Mouse (Mus musculus) adrenal gland, postnatal 10 days (tissue): Measurements from ENCODE around the gene Kmt2c. TPM values are rescaled to one million over a fixed set of nuclear protein-coding genes. Genes with fewer than 3 reads are reported as not detected.
A peak's percentile ranks its signal among the peaks of the same experiment; 100 is the strongest.

Experiments used
- DNase-seq: peaks from one replicate; pipeline ENCODE4 v3.0.0; 2021; ENCODE audit warnings: mixed read lengths
- long read RNA-seq, 2 experiments: library from polyadenylated mRNA; stranded (forward); transcript quantifications; one replicate each; pipeline ENCODE4 v2.0.0; 2021
- total RNA-seq, 2 experiments: library from RNA; stranded (reverse); gene quantifications; 2 replicates each; pipeline ENCODE4 v1.2.3; 2021

Gene Kmt2c
- total RNA-seq = 10 to 100 TPM; 40.3 to 58.9 TPM
- long read RNA-seq, experiment 1, partial matches to known transcripts = 3 of 3 reads
- long read RNA-seq, experiment 1, other reads (novel, unspliced or antisense) = 0 of 3 reads
- long read RNA-seq, experiment 2, partial matches to known transcripts = 3 of 3 reads
- long read RNA-seq, experiment 2, other reads (novel, unspliced or antisense) = 0 of 3 reads

- DNase-seq = peak; percentile 91
Observed at GRCm38 (mm10) chr5:25498346-25498820, at the start of gene Kmt2c. Gene Kmt2c (minus strand): TSS chr5:25498783.

DNA sequence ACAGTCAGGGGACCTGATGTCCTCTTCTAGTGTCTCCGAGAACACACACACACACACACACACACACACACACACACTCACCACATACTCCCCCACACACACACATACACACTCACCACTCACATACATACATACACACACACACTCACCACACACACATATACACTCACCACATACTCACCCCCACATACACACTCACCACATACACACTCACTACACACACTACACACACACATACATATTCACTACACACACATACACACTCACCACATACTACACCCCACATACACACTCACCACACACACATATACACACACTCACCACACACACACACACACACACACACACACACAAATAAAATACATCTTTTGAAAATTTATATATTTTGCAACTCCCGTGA is 48.3 kb upstream of the Kmt2c start:
- DNase-seq = no peak

DNA sequence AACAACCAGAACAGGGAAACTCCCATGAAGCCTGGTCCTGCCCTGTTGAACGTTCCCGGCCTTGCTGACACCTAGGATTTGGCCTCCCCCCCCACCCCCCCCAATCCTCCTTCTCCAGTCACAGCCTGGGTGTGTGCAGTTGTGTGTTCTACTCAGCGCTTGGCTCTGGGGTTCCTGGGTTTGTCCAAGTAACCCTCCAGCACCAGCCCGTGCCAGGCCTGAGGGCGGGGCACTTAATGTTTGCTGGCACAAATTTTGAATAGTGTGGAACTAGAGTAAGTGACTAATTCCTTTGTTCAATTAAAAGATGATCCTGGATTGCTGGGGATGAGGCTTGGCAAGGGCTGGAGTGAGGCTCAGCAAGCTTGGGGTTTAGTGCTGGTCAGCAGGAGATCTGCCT is 46.0 kb upstream of the Kmt2c start:
- peak; percentile 29 for DNase-seq

DNA sequence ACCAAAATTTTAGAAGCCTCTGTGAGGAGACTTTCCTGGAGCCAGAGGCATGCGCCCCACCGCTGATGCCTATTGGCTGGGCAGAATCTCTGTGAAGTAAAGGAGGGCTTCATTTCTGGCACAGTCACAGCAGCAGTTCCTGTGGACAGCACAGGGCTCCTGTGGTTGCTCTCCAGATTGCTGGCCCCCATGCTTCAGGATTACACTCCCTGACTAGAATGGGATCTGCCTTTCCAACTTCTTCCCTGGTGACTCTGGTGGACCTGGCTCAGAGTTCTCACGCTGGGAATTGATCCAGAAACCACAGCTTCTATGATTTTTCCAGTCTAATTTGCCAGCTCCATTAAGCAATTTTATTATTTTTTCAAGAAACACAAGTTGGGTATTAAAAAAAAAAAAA is 45.5 kb upstream of the Kmt2c start:
- DNase-seq = peak; percentile 59

DNA sequence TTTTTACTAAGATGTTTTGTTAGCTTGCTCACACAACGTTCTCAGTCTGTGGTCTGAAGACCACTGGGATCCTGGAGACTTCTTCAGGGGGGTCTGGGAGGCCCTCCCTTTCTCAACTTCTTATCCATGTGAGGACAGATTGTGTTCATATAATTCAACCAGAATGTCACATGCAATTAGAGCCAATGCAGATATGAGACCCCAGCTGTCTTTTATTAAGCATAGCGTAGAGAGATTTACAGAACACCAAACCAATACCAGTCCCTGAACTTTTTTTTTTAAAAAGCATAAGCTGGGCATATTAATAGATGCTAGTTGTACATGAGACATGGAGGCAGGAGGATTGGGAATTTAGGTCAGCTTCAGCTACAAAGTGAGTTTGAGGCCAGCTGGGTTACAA is 43.1 kb upstream of the Kmt2c start:
- DNase-seq = no peak

GRCm38 (mm10) chr5:25540921-25541320 is 42.3 kb upstream of the Kmt2c start:
- DNase-seq = no peak

- no peak for DNase-seq
Observed at GRCm38 (mm10) chr5:25540412-25540811, 41.8 kb upstream of the Kmt2c start.

DNA sequence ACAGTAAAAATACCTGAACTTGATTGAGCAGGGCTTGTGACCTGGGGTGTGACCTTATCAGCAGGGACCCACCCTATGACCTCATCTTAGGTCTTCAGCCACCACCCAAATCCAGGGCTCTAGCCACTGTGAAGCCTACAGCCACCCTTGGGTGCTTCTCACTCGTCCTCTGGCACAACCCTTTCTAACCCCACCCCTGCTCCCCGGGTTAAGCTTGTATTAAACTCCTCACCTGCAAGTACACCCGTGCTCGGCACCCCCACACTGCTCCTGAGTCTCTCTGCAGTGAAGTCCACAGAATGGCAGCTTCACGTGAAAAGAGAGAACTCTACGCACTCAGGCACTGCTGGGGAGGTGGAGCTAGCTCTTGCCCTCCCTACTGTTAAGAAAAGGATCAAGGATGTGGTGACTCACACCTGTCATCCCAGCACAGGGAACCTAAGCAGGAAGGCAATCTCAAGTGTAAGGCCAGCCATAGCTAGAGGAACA is 38.4 kb upstream of the Kmt2c start:
- no peak for DNase-seq

DNA sequence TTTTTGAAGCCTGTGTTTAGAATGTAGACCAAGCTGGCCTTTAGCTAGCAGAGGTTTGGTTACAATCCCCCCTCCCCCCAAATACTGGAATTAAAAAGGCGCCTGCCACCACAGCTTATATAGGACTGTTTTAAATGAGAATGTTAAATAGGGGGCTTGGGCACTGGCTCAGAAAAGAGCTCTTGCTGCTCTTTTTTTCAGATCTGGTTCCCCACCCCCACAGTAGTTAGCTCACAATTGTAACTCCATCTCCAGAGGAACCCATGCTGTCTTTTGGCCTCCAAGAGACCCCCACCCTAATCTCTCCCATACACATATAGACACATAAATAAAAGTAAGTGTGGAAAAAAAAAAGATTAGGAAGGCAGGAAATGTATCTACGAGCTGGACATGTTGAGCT is 37.9 kb upstream of the Kmt2c start:
- no peak for DNase-seq

DNA sequence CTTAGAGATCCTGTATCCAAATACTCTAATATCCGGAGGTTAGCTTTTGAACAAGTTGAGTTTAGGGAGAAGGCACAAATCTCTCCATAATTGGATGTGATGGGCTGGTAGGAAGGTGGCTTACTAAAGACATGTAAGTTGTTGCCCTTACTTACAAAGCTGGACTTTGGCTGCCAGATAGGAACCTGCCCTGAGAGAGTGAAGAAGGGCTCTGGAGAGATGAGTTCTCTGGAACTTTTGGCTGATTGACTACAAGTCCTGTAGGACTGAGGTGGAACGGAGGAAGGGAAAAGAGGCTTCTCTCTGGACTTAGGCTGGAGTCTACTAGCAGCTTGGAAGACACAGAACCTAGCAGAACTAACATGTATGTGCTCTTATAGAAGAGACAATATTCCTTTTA is 37.0 kb upstream of the Kmt2c start:
- no peak for DNase-seq

DNA sequence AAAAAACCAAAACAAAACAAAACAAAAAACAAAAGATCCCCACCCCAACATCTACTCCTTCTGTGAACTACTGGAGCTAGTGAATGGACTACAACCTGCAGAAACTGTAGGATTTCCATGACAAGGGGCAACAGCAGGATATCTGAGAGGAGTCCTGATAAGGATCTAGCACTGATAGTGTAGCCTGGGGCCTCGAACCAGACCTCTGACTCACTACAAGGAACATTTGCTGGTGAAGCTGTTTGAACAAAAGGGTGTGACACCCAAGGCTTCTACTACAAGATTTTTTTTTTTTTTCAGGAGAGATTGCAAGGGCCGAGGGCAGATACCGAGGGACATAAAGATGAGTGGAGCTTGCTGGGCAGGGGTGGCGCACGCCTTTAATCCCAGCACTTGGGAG is 34.7 kb upstream of the Kmt2c start:
- no peak for DNase-seq

- DNase-seq = peak; percentile 61
Observed at GRCm38 (mm10) chr5:25532256-25533147, 33.9 kb upstream of the Kmt2c start.

DNA sequence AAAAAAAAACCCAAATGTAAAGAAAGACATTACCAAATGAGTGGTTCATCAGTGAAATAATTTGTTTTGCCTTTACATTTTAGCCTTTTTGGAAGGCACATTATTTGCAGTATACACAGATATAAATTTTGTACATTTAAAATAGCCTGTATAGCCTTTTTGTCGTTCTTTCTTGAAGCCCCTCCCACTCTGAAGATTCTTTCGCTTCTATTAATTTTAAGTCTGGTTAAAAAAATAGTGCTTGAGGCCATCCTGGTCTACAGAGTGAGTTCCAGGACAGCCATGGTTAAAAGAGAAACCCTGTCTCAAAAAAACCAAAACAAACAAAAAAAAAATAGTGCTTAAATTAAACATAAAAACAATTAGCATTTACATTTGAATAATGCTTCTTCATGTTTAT is 32.0 kb upstream of the Kmt2c start:
- DNase-seq = no peak

DNA sequence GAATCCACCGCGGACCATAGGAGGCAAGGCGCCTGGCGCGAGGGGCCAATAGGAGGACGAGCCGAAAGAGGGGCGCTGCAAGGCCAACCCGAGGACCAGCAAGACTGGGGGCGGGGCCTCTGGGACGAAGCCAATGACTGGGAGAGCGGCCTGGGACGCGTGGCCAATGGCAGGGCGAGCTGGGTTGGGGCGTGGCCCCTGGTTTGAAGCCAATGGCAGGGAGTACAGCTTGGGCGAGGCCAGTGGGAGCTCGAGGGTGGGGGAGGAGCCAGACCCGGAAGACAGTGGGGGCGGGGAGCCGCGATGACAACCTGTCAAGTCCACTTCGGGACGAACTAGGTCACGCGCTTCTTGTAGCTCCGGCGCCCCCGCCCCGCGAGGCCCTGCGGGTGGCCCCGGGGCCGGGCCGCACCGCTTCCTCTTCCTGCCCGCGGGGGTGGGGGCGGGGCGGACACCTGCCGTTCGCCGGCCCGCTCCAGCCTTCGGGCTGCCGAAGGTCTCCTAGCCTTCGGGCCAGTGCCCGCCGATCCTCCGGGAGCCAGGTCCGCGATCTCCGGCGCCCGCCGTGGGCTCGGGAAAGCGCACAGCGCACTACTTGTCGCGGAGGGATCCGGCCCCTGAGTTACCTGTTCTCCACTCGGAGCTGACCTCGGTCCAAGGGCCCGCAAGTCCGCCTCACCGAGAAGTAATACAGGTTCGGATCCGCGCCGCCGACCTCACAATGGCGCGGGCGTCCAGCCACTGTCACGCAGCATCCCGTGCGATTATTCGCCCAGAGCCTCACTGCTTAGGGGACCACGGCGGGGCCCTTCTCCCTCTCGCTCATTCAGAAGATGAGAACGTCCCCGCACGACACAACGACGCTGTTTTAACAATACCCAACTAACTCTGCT is 31.2 kb upstream of the Kmt2c start:
- DNase-seq = peak; percentile 100

GRCm38 (mm10) chr5:25528851-25529528 is 30.4 kb upstream of the Kmt2c start:
- peak; percentile 12 for DNase-seq

DNA sequence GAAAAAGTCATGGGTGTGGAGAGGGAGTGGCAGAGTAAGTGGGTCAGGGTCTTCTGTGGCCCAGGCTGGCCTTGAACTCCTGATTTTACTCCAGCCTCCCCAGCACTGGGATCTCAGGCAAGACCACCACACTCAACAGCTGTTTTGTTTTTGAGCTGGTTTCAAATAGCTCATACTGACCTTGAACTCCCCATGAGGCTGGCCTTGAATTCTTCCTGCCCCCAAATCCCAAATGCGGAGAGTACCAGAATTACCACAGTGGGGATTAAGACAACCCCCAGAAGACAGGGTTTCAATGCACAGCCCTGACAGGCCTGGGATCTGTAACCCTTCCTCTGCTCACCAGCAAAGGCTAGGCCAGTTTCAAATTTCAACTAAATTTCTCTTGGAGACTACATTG is 29.4 kb upstream of the Kmt2c start:
- DNase-seq = peak; percentile 18

DNA sequence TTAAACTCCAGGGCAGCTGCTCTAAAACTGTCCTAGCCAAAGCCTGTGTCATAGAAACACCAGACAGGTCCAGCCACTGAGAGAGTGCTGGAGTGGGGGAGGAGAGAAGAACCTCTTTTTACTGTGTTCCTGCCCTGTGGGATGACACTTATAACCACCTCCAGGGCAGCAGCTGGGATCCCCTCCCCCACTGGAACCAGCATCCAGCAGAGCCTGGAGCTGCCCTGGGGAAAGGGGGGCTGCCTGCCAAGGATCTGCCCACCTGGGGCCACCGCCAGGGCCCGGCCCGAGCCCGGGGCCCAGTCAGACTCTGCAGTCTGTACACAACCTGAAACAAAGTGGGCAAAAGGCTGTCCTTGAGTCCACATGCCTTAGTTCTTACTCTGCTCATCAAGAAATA is 28.3 kb upstream of the Kmt2c start:
- DNase-seq = peak; percentile 79

GRCm38 (mm10) chr5:25526116-25526515 is 27.5 kb upstream of the Kmt2c start:
- peak; percentile 55 for DNase-seq

DNA sequence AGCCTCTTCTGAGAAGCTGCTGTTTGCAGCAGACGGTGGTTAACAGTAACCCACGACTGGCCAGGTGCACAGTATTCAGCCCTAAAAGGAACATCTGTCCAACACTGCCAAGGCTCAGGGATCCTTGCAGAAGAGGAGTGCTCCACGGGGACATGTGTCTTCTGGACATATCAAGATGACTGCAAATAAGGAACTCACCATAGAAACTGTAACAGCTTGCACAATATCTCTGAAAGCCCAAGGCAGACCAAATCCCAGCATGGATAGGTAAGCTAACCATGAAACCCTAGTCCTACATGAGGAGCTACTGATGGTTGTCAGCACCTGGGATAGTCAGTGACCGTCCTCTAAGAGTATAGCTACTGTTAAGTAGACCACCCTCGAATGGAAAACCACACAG is 22.9 kb upstream of the Kmt2c start:
- DNase-seq = no peak

DNA sequence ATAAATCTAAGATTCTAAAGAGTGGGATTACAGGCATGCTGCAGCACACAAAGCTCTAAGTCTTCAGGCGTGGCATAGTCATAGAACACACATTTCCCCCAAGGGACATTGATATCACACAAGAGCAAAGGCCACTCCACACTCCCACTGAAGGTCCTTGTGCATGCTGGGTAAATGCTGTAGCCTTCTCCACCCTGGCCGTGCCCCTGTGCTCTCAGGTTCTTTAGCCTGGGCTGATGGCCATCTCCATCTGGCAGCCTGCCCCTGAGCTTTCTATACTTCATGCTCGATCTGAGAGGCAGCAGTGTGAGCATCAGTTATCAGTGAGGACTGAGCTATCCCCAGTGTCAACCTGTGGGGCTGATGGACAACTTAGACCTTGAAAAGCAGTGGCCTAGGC is 21.2 kb upstream of the Kmt2c start:
- peak; percentile 56 for DNase-seq

DNA sequence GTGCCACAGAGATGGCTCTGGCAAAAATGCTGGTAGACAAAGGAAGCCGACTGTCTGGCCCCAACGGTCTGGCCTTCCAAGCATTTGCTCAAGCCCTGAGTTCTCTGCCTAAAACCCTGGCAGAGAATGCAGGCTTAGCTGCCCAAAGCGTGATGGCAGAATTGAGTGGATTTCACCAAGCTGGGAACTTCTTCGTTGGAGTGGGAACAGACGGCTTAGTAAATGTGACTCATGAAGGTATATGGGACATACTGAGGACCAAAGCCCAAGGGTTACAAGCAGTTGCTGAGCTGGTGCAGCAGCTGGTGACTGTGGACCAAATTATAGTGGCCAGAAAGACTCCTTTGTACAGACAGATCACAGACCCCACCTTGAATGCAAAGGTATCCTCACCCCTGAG is 19.0 kb upstream of the Kmt2c start:
- no peak for DNase-seq

DNA sequence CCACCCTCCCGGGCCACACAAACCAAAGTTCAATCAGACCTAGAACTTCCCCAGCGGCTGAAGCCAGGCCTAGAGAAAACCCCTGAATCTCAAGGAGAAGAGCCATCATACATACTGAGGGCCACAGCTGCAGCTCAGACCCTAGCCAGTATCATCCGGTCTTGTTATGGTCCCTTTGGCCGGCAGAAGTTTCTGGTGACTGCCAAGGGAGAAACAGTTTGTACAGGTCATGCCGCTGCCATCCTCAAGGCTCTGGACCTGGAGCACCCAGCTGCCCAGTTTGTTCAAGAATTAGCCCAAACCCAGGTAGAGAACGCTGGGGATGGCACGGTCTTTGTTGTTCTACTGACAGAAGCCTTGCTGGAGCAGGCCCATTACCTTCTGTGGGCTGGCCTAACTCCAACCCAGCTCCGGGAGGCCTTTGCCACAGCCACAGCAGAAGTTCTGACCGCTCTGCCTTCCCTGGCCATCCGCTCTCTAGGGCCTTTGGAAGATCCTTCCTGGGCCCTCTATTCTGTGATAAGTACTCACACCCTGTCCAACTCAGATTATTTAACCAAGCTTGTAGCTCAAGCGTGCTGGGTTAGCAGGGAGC is 17.8 kb upstream of the Kmt2c start:
- DNase-seq = no peak
